Mouse (Mus musculus) midbrain, embryonic 15.5 days (tissue): Measurements from ENCODE around the gene Nt5c3b. TPM values are rescaled to one million over a fixed set of nuclear protein-coding genes. Genes with fewer than 3 reads are reported as not detected.

Source experiments
- ATAC-seq: fragments of 200-750 bp; cut with Nextera tagmentation; replicated peaks from 2 replicates; pipeline ENCODE4 v1.8.0; 2017; ENCODE audit warnings: moderate TSS enrichment
- H3K27ac ChIP-seq: fragments of 300-500 bp; sonication (generic); 2 replicates; pipeline ENCODE4 v1.5.1; 2015; ENCODE audit warnings: mild to moderate bottlenecking, inconsistent platforms
- H3K27me3 ChIP-seq: fragments of 300-500 bp; sonication (generic); replicated peaks from 2 replicates; pipeline ENCODE4 v1.6.1; 2015; ENCODE audit warnings: inconsistent platforms
- H3K36me3 ChIP-seq: fragments of 300-500 bp; sonication (generic); replicated peaks from 2 replicates; pipeline ENCODE4 v1.6.1; 2015; ENCODE audit warnings: inconsistent platforms
- H3K4me1 ChIP-seq: fragments of 300-500 bp; sonication (generic); 2 replicates; pipeline ENCODE4 v1.6.1; 2015; ENCODE audit warnings: inconsistent platforms
- H3K4me2 ChIP-seq: fragments of 300-500 bp; sonication (generic); 2 replicates; pipeline ENCODE4 v1.6.1; 2015; ENCODE audit warnings: inconsistent platforms, mild to moderate bottlenecking, moderate library complexity
- H3K4me3 ChIP-seq: fragments of 300-500 bp; sonication (generic); 2 replicates; pipeline ENCODE4 v1.5.1; 2015; ENCODE audit warnings: mild to moderate bottlenecking, inconsistent platforms
- H3K9ac ChIP-seq: fragments of 300-500 bp; sonication (generic); 2 replicates; pipeline ENCODE4 v1.6.1; 2015; ENCODE audit warnings: mild to moderate bottlenecking, inconsistent platforms
- H3K9me3 ChIP-seq: fragments of 300-500 bp; sonication (generic); 2 replicates; pipeline ENCODE4 v1.6.1; 2016; ENCODE audit warnings: inconsistent platforms
- WGBS: fragments of 180-500 bp; shearing (Covaris S2); methylation state at CpG from one replicate; pipeline ENCODE4 v1.1.7; 2015; ENCODE audit warnings: mixed read lengths; 5-methylcytosine and 5-hydroxymethylcytosine counted together
- microRNA-seq: library from miRNA; unstranded; fragments of <30 nt; microRNA quantifications from one replicate; pipeline ENCODE4, GENCODE M21; 2016
- polyA plus RNA-seq: library from polyadenylated mRNA; unstranded; fragments of >200 nt; fragmentation: Nextera tagmentation; extraction: Ambion mirVana; gene quantifications from 2 replicates; pipeline ENCODE4 v1.2.1, GENCODE M21; 2015

The Nt5c3b gene
- polyA plus RNA-seq, 1 experiment from 2014 or later = 115 TPM

- H3K4me3 ChIP-seq = no peak overlapping the region
- no peak overlapping the region for H3K9ac ChIP-seq
- WGBS = 82% methylated on average over 6 of the region's 6 CpGs
- no peaks in the 10 kb centered on the region for H3K27me3 ChIP-seq
- no peak overlapping the region for H3K4me2 ChIP-seq
- H3K4me1 ChIP-seq = no peaks in the 10 kb centered on the region
- no peak overlapping the region for H3K27ac ChIP-seq
- peaks cover 44% of the 10 kb centered on the region for H3K36me3 ChIP-seq
- no peaks in the 10 kb centered on the region for H3K9me3 ChIP-seq
- ATAC-seq = no peak
Measured at GRCm38 (mm10) chr11:100382682-100383081, 58.9 kb downstream of the Nt5c3b start.

GRCm38 (mm10) chr11:100379311-100379710, 62.3 kb downstream of the Nt5c3b start:
- H3K4me3 ChIP-seq = no peak overlapping the region
- no peak for ATAC-seq
- no peaks in the 10 kb centered on the region for H3K27me3 ChIP-seq
- H3K36me3 ChIP-seq = peaks cover 53% of the 10 kb centered on the region
- no peaks in the 10 kb centered on the region for H3K4me1 ChIP-seq
- no peak overlapping the region for H3K27ac ChIP-seq
- WGBS = 90% methylated on average over 4 of the region's 4 CpGs
- no peak overlapping the region for H3K4me2 ChIP-seq
- H3K9ac ChIP-seq = no peak overlapping the region
- no peaks in the 10 kb centered on the region for H3K9me3 ChIP-seq

GRCm38 (mm10) chr11:100378446-100378845, 63.2 kb downstream of the Nt5c3b start:
- H3K27ac ChIP-seq = no peak overlapping the region
- 84% methylated on average over 5 of the region's 5 CpGs for WGBS
- peaks cover 58% of the 10 kb centered on the region for H3K36me3 ChIP-seq
- no peak overlapping the region for H3K4me3 ChIP-seq
- H3K27me3 ChIP-seq = no peaks in the 10 kb centered on the region
- H3K4me1 ChIP-seq = no peaks in the 10 kb centered on the region
- H3K9me3 ChIP-seq = no peaks in the 10 kb centered on the region
- no peak for ATAC-seq
- H3K9ac ChIP-seq = no peak overlapping the region
- H3K4me2 ChIP-seq = no peak overlapping the region

DNA sequence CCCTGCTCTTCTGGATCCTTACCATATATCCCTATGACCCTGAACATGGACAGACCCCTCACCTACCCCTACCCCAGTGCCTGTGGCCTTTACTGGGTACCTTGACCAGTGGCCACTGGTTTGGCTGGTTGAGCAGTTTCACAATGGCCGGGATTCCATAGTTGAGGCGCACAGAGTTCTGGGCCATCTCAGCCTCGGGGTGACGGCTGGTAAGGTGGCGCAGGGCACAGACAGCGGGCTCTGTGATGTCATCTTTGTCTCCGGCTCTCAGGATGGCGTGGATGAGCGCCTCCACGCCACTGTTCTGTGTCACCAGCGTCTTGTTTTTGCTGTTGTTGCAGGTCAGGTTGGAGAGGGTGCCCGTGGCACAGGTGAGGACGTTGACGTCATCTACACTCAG, 63.6 kb downstream of the Nt5c3b start:
- H3K36me3 ChIP-seq = peaks cover 57% of the 10 kb centered on the region
- no peaks in the 10 kb centered on the region for H3K4me1 ChIP-seq
- 94% methylated on average over 14 of the region's 14 CpGs for WGBS
- H3K4me2 ChIP-seq = no peak overlapping the region
- H3K4me3 ChIP-seq = no peak overlapping the region
- no peak overlapping the region for H3K9ac ChIP-seq
- ATAC-seq = no peak
- H3K27ac ChIP-seq = no peak overlapping the region
- no peaks in the 10 kb centered on the region for H3K27me3 ChIP-seq
- no peaks in the 10 kb centered on the region for H3K9me3 ChIP-seq

- peaks cover 62% of the 10 kb centered on the region for H3K36me3 ChIP-seq
- WGBS = 90% methylated on average over 21 of the region's 21 CpGs
- ATAC-seq = no peak
Measured at GRCm38 (mm10) chr11:100376746-100377389, 64.7 kb downstream of the Nt5c3b start.

GRCm38 (mm10) chr11:100376005-100376404, 65.6 kb downstream of the Nt5c3b start:
- Histone ChIP-seq H3K4me3 (no peak overlapping the region), H3K9me3 (no peaks in the 10 kb centered on the region), H3K36me3 (peaks cover 56% of the 10 kb centered on the region), H3K27me3 (no peaks in the 10 kb centered on the region), H3K4me2 (no peak overlapping the region), H3K27ac (no peak overlapping the region), H3K4me1 (no peaks in the 10 kb centered on the region), H3K9ac (no peak overlapping the region)
- no peak for ATAC-seq
- WGBS = 80% methylated on average over 4 of the region's 4 CpGs

More at GRCm38 (mm10) chr11:100376746-100377389, 64.7 kb downstream of the Nt5c3b start:
- H3K27me3 ChIP-seq = no peaks in the 10 kb centered on the region
- no peaks in the 10 kb centered on the region for H3K9me3 ChIP-seq
- H3K27ac ChIP-seq = no peak overlapping the region
- no peaks in the 10 kb centered on the region for H3K4me1 ChIP-seq
- no peak overlapping the region for H3K4me2 ChIP-seq
- no peak overlapping the region for H3K9ac ChIP-seq
- H3K4me3 ChIP-seq = no peak overlapping the region

- no peak overlapping the region for H3K9ac ChIP-seq
- ATAC-seq = no peak
- H3K4me3 ChIP-seq = no peak overlapping the region
- H3K4me1 ChIP-seq = no peaks in the 10 kb centered on the region
- peaks cover 54% of the 10 kb centered on the region for H3K36me3 ChIP-seq
- H3K27me3 ChIP-seq = no peaks in the 10 kb centered on the region
- no peaks in the 10 kb centered on the region for H3K9me3 ChIP-seq
- 90% methylated on average over 9 of the region's 9 CpGs for whole genome bisulfite sequencing
- H3K27ac ChIP-seq = no peak overlapping the region
- H3K4me2 ChIP-seq = no peak overlapping the region
Measured at GRCm38 (mm10) chr11:100375127-100375526, 66.5 kb downstream of the Nt5c3b start.

Small RNA genes lying within 50 kb of the gene (microRNA-seq; reads per million reads assigned to microRNA genes)
- gene Gm27374 (not detected), gene Mir7116 (1.1 reads per million)

Other genes with a start within 250 kb of the Nt5c3b start
- gene Krt9, start 248.6 kb downstream of the Nt5c3b start, polyA plus RNA-seq = not detected in 2 replicates
- gene Krt14, start 234.3 kb downstream of the Nt5c3b start, polyA plus RNA-seq = 0.26 and 6.1 TPM in 2 replicates
- not detected in 2 replicates for gene Krt16, start 192.9 kb downstream of the Nt5c3b start, polyA plus RNA-seq
- gene Krt17, start 180.8 kb downstream of the Nt5c3b start, polyA plus RNA-seq = 1.1 TPM in 1 of 2 replicates, not detected in the other
- not detected in 2 replicates for gene Krt42, start 171.9 kb downstream of the Nt5c3b start, polyA plus RNA-seq
- gene Eif1, start 121.9 kb downstream of the Nt5c3b start, polyA plus RNA-seq = 1,086 and 1,110 TPM in 2 replicates
- gene Gast, start 107.4 kb downstream of the Nt5c3b start, polyA plus RNA-seq = 2.0 and 2.3 TPM in 2 replicates
- 315 and 316 TPM in 2 replicates for gene Hap1, start 85.7 kb downstream of the Nt5c3b start, polyA plus RNA-seq
- gene Jup, start 44.0 kb downstream of the Nt5c3b start, polyA plus RNA-seq = 104 and 105 TPM in 2 replicates
- 20.3 and 21.2 TPM in 2 replicates for gene P3h4, start 27.0 kb downstream of the Nt5c3b start, polyA plus RNA-seq
- gene Fkbp10, start 26.1 kb downstream of the Nt5c3b start, polyA plus RNA-seq = 23.3 and 27.5 TPM in 2 replicates
- gene Klhl10, start 109 bp upstream of the Nt5c3b start, polyA plus RNA-seq = 0.89 and 1.1 TPM in 2 replicates
- gene Klhl11, start 30.9 kb upstream of the Nt5c3b start, polyA plus RNA-seq = 12.4 and 12.8 TPM in 2 replicates
- 225 and 227 TPM in 2 replicates for gene Acly, start 86.2 kb upstream of the Nt5c3b start, polyA plus RNA-seq
- 1.8 and 2.4 TPM in 2 replicates for gene Ttc25, start 103.8 kb upstream of the Nt5c3b start, polyA plus RNA-seq
- 38.3 and 40.0 TPM in 2 replicates for gene Cnp, start 133.1 kb upstream of the Nt5c3b start, polyA plus RNA-seq
- gene Nkiras2, start 177.4 kb upstream of the Nt5c3b start, polyA plus RNA-seq = 111 and 115 TPM in 2 replicates
- 298 and 326 TPM in 2 replicates for gene Dnajc7, start 178.4 kb upstream of the Nt5c3b start, polyA plus RNA-seq